Mouse (Mus musculus) limb, embryonic 10.5 days (tissue): Measurements from ENCODE around the gene Msx1. TPM values are rescaled to one million over a fixed set of nuclear protein-coding genes. Genes with fewer than 3 reads are reported as not detected.

ENCODE experiments used
- DNase-seq: peaks from one replicate; pipeline ENCODE4 v3.0.0-alpha.2; 2017; ENCODE audit warnings: low spot score
- H3K27ac ChIP-seq: fragments of 300-500 bp; sonication (generic); 2 replicates; pipeline ENCODE4 v1.5.1; 2016; ENCODE audit warnings: mild to moderate bottlenecking
- H3K27me3 ChIP-seq: fragments of 300-500 bp; sonication (generic); 2 replicates; pipeline ENCODE4 v1.6.1; 2016; ENCODE audit warnings: low read depth, mild to moderate bottlenecking; ENCODE audit not compliant: poor library complexity, severe bottlenecking
- H3K36me3 ChIP-seq: fragments of 300-500 bp; sonication (generic); 2 replicates; pipeline ENCODE4 v1.6.1; 2016; ENCODE audit warnings: mild to moderate bottlenecking, moderate library complexity
- H3K4me1 ChIP-seq: fragments of 300-500 bp; sonication (generic); 2 replicates; pipeline ENCODE4 v1.6.1; 2016
- H3K4me3 ChIP-seq: fragments of 300-500 bp; sonication (generic); 2 replicates; pipeline ENCODE4 v1.5.1; 2016; ENCODE audit warnings: mild to moderate bottlenecking, moderate library complexity
- H3K9me3 ChIP-seq: fragments of 300-500 bp; sonication (generic); replicated peaks from 2 replicates; pipeline ENCODE4 v1.6.1; 2016; ENCODE audit warnings: mild to moderate bottlenecking
- WGBS: fragments of 180-500 bp; shearing (Covaris S2); methylation state at CpG from one replicate; pipeline ENCODE4 v1.1.7; 2016; 5-methylcytosine and 5-hydroxymethylcytosine counted together
- polyA plus RNA-seq: library from polyadenylated mRNA; unstranded; fragments of >200 nt; fragmentation: Nextera tagmentation; extraction: Ambion mirVana; gene quantifications from 2 replicates; pipeline ENCODE4 v1.2.1, GENCODE M21; 2016

Gene Msx1
- polyA plus RNA-seq, 1 experiment from 2014 or later = 360 TPM

GRCm38 (mm10) chr5:37823721-37824460 lies 492 bp downstream of the Msx1 start:
- DNase-seq = peak; percentile 70
- Histone ChIP-seq H3K4me3 (peak overlapping the region; percentile 86), H3K27ac (peak overlapping the region; percentile 93), H3K27me3 (peaks cover 88% of the 10 kb centered on the region), H3K4me1 (peaks cover 98% of the 10 kb centered on the region), H3K36me3 (peaks cover 23% of the 10 kb centered on the region), H3K9me3 (no peaks in the 10 kb centered on the region)
- under 1% methylated on average over 58 of the region's 58 CpGs for WGBS

GRCm38 (mm10) chr5:37822791-37823720 lies 1.3 kb downstream of the Msx1 start:
- Histone ChIP-seq H3K36me3 (peaks cover 23% of the 10 kb centered on the region), H3K27ac (peak overlapping the region; percentile 93), H3K9me3 (no peaks in the 10 kb centered on the region), H3K4me1 (peaks cover 98% of the 10 kb centered on the region), H3K27me3 (peaks cover 88% of the 10 kb centered on the region), H3K4me3 (peak overlapping the region; percentile 86)
- peak; percentile 72 for DNase-seq
- WGBS = under 1% methylated on average over 42 of the region's 42 CpGs

- no peaks in the 10 kb centered on the region for H3K9me3 ChIP-seq
- H3K4me3 ChIP-seq = peak overlapping the region; percentile 86
- DNase-seq = no peak
- H3K4me1 ChIP-seq = peaks cover 98% of the 10 kb centered on the region
- H3K36me3 ChIP-seq = peaks cover 23% of the 10 kb centered on the region
- peaks cover 88% of the 10 kb centered on the region for H3K27me3 ChIP-seq
- 4% methylated on average over 11 of the region's 11 CpGs for WGBS
- H3K27ac ChIP-seq = peak overlapping the region; percentile 93
Measured at GRCm38 (mm10) chr5:37822116-37822707, 2.2 kb downstream of the Msx1 start.

GRCm38 (mm10) chr5:37821111-37821601 lies 3.2 kb downstream of the Msx1 start:
- Histone ChIP-seq H3K27ac (peak overlapping the region; percentile 93), H3K36me3 (peaks cover 23% of the 10 kb centered on the region), H3K4me1 (peaks cover 96% of the 10 kb centered on the region), H3K4me3 (peak overlapping the region; percentile 86), H3K27me3 (peaks cover 89% of the 10 kb centered on the region), H3K9me3 (no peaks in the 10 kb centered on the region)
- peak; percentile 75 for DNase-seq
- 1% methylated on average over 27 of the region's 27 CpGs for WGBS

GRCm38 (mm10) chr5:37820689-37821088 lies 3.7 kb downstream of the Msx1 start:
- peak; percentile 56 for DNase-seq
- peaks cover 89% of the 10 kb centered on the region for H3K27me3 ChIP-seq
- no peaks in the 10 kb centered on the region for H3K9me3 ChIP-seq
- H3K36me3 ChIP-seq = peaks cover 23% of the 10 kb centered on the region
- H3K4me1 ChIP-seq = peaks cover 94% of the 10 kb centered on the region
- peak overlapping the region; percentile 93 for H3K27ac ChIP-seq
- peak overlapping the region; percentile 86 for H3K4me3 ChIP-seq
- 15% methylated on average over 8 of the region's 8 CpGs for WGBS

- WGBS = 10% methylated on average over 3 of the region's 3 CpGs
- DNase-seq = no peak
- peaks cover 89% of the 10 kb centered on the region for H3K27me3 ChIP-seq
- H3K4me3 ChIP-seq = peak overlapping the region; percentile 86
- no peaks in the 10 kb centered on the region for H3K9me3 ChIP-seq
- 0 out of 2 replicates have a peak overlapping the region, but pooled peaks have one; percentile 8 for H3K27ac ChIP-seq
- peaks cover 87% of the 10 kb centered on the region for H3K4me1 ChIP-seq
- peaks cover 23% of the 10 kb centered on the region for H3K36me3 ChIP-seq
Measured at GRCm38 (mm10) chr5:37819971-37820370, 4.4 kb downstream of the Msx1 start.

GRCm38 (mm10) chr5:37819541-37819940 lies 4.8 kb downstream of the Msx1 start:
- peaks cover 83% of the 10 kb centered on the region for H3K4me1 ChIP-seq

GRCm38 (mm10) chr5:37818533-37819215 lies 5.7 kb downstream of the Msx1 start:
- Histone ChIP-seq H3K27ac (no peak overlapping the region; the same call in 1 of the 2 replicates), H3K4me3 (peak overlapping the region; percentile 47), H3K4me1 (peaks cover 74% of the 10 kb centered on the region), H3K9me3 (no peaks in the 10 kb centered on the region), H3K27me3 (peaks cover 90% of the 10 kb centered on the region), H3K36me3 (peaks cover 23% of the 10 kb centered on the region)
- 2% methylated on average over 25 of the region's 25 CpGs for WGBS
- DNase-seq = peak; percentile 67

More at GRCm38 (mm10) chr5:37819541-37819940, 4.8 kb downstream of the Msx1 start:
- Histone ChIP-seq H3K27ac (0 out of 2 replicates have a peak overlapping the region, but pooled peaks have one; percentile 8), H3K9me3 (no peaks in the 10 kb centered on the region), H3K4me3 (peak overlapping the region; percentile 86), H3K36me3 (peaks cover 23% of the 10 kb centered on the region), H3K27me3 (peaks cover 90% of the 10 kb centered on the region)
- DNase-seq = no peak
- 17% methylated on average over 5 of the region's 5 CpGs for WGBS

GRCm38 (mm10) chr5:37817658-37818532 lies 6.5 kb downstream of the Msx1 start:
- Histone ChIP-seq H3K36me3 (peaks cover 20% of the 10 kb centered on the region), H3K4me1 (peaks cover 66% of the 10 kb centered on the region), H3K9me3 (no peaks in the 10 kb centered on the region), H3K4me3 (peak overlapping the region; percentile 47), H3K27ac (peak overlapping the region; percentile 85), H3K27me3 (peaks cover 91% of the 10 kb centered on the region)
- WGBS = 3% methylated on average over 34 of the region's 34 CpGs
- DNase-seq = peak; percentile 64

GRCm38 (mm10) chr5:37816907-37817657 lies 7.3 kb downstream of the Msx1 start:
- peak; percentile 88 for DNase-seq
- no peaks in the 10 kb centered on the region for H3K9me3 ChIP-seq
- H3K4me3 ChIP-seq = peak overlapping the region; percentile 47
- WGBS = under 1% methylated on average over 46 of the region's 46 CpGs
- H3K36me3 ChIP-seq = peaks cover 14% of the 10 kb centered on the region
- H3K4me1 ChIP-seq = peaks cover 60% of the 10 kb centered on the region
- H3K27ac ChIP-seq = peak overlapping the region; percentile 85
- peaks cover 87% of the 10 kb centered on the region for H3K27me3 ChIP-seq

- WGBS = 90% methylated on average over 4 of the region's 4 CpGs
- peaks cover 76% of the 10 kb centered on the region for H3K27me3 ChIP-seq
- H3K27ac ChIP-seq = no peak overlapping the region
- peaks cover 48% of the 10 kb centered on the region for H3K4me1 ChIP-seq
- H3K4me3 ChIP-seq = no peak overlapping the region
- DNase-seq = no peak
- no peaks in the 10 kb centered on the region for H3K9me3 ChIP-seq
- peaks cover 3% of the 10 kb centered on the region; the same call in 1 of the 2 replicates for H3K36me3 ChIP-seq
Measured at GRCm38 (mm10) chr5:37815909-37816308, 8.5 kb downstream of the Msx1 start.
